Mouse (Mus musculus): ENCODE measurements around the gene Abca7.
A peak's percentile ranks its signal among the peaks of the same experiment; 100 is the strongest.

Gene Abca7

GRCm38 (mm10) chr10:79974668-79975067 is 21.6 kb upstream of the Abca7 start:
- no peak for DNase-seq (ENCODE audit: low spot score)

- no peak for DNase-seq (ENCODE audit: low spot score)
Measured at GRCm38 (mm10) chr10:79976071-79976721, 20.1 kb upstream of the Abca7 start.

- no peak for DNase-seq (ENCODE audit: low spot score)
Measured at GRCm38 (mm10) chr10:79976722-79977107, 19.6 kb upstream of the Abca7 start.

GRCm38 (mm10) chr10:79977324-79977723 is 19.0 kb upstream of the Abca7 start:
- no peak for DNase-seq (ENCODE audit: low spot score)

GRCm38 (mm10) chr10:79978061-79978460 is 18.2 kb upstream of the Abca7 start:
- DNase-seq (ENCODE audit: low spot score) = no peak

- no peak for DNase-seq (ENCODE audit: low spot score)
Measured at GRCm38 (mm10) chr10:79979401-79980155, 16.7 kb upstream of the Abca7 start.

- no peak for DNase-seq (ENCODE audit: low spot score)
Measured at GRCm38 (mm10) chr10:79983205-79983604, 13.1 kb upstream of the Abca7 start.

- peak; percentile 52 for DNase-seq (ENCODE audit: low spot score)
Measured at GRCm38 (mm10) chr10:79983670-79984069, 12.6 kb upstream of the Abca7 start.

- DNase-seq (ENCODE audit: low spot score) = peak; percentile 87
Measured at GRCm38 (mm10) chr10:79984195-79984816, 12.0 kb upstream of the Abca7 start, which contains the start of gene Tmem259. Gene Tmem259, minus strand, starts transcription at chr10:79984330.

- DNase-seq (ENCODE audit: low spot score) = peak; percentile 96
Measured at GRCm38 (mm10) chr10:79984871-79985270, 11.4 kb upstream of the Abca7 start.

GRCm38 (mm10) chr10:79985334-79986231 is 10.7 kb upstream of the Abca7 start:
- DNase-seq (ENCODE audit: low spot score) = peak; percentile 65

- peak; percentile 55 for DNase-seq (ENCODE audit: low spot score)
Measured at GRCm38 (mm10) chr10:79986232-79986878, 9.9 kb upstream of the Abca7 start.

GRCm38 (mm10) chr10:79986963-79987362 is 9.3 kb upstream of the Abca7 start:
- DNase-seq (ENCODE audit: low spot score) = peak; percentile 89

GRCm38 (mm10) chr10:79987771-79988505 is 8.4 kb upstream of the Abca7 start:
- DNase-seq (ENCODE audit: low spot score) = no peak

GRCm38 (mm10) chr10:79988506-79989271 is 7.6 kb upstream of the Abca7 start, which contains the start of gene Cnn2:
Gene Cnn2, plus strand, starts transcription at chr10:79988584.
- peak; percentile 68 for DNase-seq (ENCODE audit: low spot score)

- DNase-seq (ENCODE audit: low spot score) = no peak
Measured at GRCm38 (mm10) chr10:79989272-79989786, 7.0 kb upstream of the Abca7 start.

- DNase-seq (ENCODE audit: low spot score) = no peak
Measured at GRCm38 (mm10) chr10:79989870-79990269, 6.4 kb upstream of the Abca7 start.

- DNase-seq (ENCODE audit: low spot score) = no peak
Measured at GRCm38 (mm10) chr10:79991099-79991498, 5.2 kb upstream of the Abca7 start.

- no peak for DNase-seq (ENCODE audit: low spot score)
Measured at GRCm38 (mm10) chr10:79991548-79991947, 4.7 kb upstream of the Abca7 start.
